Mouse (Mus musculus) lung, postnatal 0 days (tissue): ENCODE measurements around the gene Oprm1. TPM values are rescaled to one million over a fixed set of nuclear protein-coding genes. Genes with fewer than 3 reads are reported as not detected.
A peak's percentile ranks its signal among the peaks of the same experiment; 100 is the strongest.

ENCODE experiments used
- ATAC-seq: fragments of 200-750 bp; cut with Nextera tagmentation; 2 replicates; pipeline ENCODE4 v1.8.0; 2017; ENCODE audit warnings: moderate library complexity
- DNase-seq: peaks from one replicate; pipeline ENCODE4 v3.0.0-alpha.2; 2016; ENCODE audit warnings: low spot score
- H3K27ac ChIP-seq: fragments of 300-500 bp; sonication (generic); 2 replicates; pipeline ENCODE4 v1.5.1; 2014; ENCODE audit warnings: antibody characterized with exemption, mild to moderate bottlenecking, low read length, mixed read lengths
- H3K27me3 ChIP-seq: fragments of 300-500 bp; sonication (generic); replicated peaks from 2 replicates; pipeline ENCODE4 v1.6.1; 2014; ENCODE audit warnings: low read length, mixed read lengths; ENCODE audit not compliant: insufficient read depth
- H3K36me3 ChIP-seq: fragments of 300-500 bp; sonication (generic); 2 replicates; pipeline ENCODE4 v1.6.1; 2014; ENCODE audit warnings: low read length, mixed read lengths; ENCODE audit not compliant: insufficient read depth
- H3K4me1 ChIP-seq: fragments of 300-500 bp; sonication (generic); 2 replicates; pipeline ENCODE4 v1.6.1; 2014; ENCODE audit warnings: antibody characterized with exemption, low read depth, low read length, mixed read lengths; ENCODE audit not compliant: insufficient read depth
- H3K4me2 ChIP-seq: fragments of 300-500 bp; sonication (generic); replicated peaks from 2 replicates; pipeline ENCODE4 v1.6.1; 2014; ENCODE audit warnings: low read depth, mild to moderate bottlenecking, low read length, moderate library complexity, mixed read lengths
- H3K4me3 ChIP-seq: fragments of 300-500 bp; sonication (generic); 2 replicates; pipeline ENCODE4 v1.5.1; 2014; ENCODE audit warnings: low read depth, low read length
- H3K9ac ChIP-seq: fragments of 300-500 bp; sonication (generic); replicated peaks from 2 replicates; pipeline ENCODE4 v1.6.1; 2014; ENCODE audit warnings: low read depth, mild to moderate bottlenecking
- H3K9me3 ChIP-seq: fragments of 300-500 bp; sonication (generic); 2 replicates; pipeline ENCODE4 v1.6.1; 2016; ENCODE audit warnings: low read length, mixed read lengths
- CTCF ChIP-seq: IDR thresholded peaks from 2 replicates; pipeline ENCODE4 v1.5.1; 2016; ENCODE audit warnings: antibody characterized with exemption, mild to moderate bottlenecking
- EP300 ChIP-seq: IDR thresholded peaks from 2 replicates; pipeline ENCODE4 v1.6.1; 2016; ENCODE audit warnings: antibody characterized with exemption, mild to moderate bottlenecking, control low read depth
- WGBS: fragments of 180-500 bp; shearing (Covaris S2); extraction: QIAGEN DNeasy Blood & Tissue Kit; methylation state at CpG from one replicate; pipeline ENCODE4 v1.1.7; 2014; 5-methylcytosine and 5-hydroxymethylcytosine counted together
- polyA plus RNA-seq: library from polyadenylated mRNA; unstranded; fragments of >200 nt; fragmentation: Nextera tagmentation; extraction: Ambion mirVana; gene quantifications from 2 replicates; pipeline ENCODE4 v1.2.1, GENCODE M21; 2015

Gene Oprm1
- polyA plus RNA-seq, 1 experiment from 2014 or later = not detected

GRCm38 (mm10) chr10:6901819-6902393 is 143.6 kb downstream of the Oprm1 start:
- 87% methylated on average over 3 of the region's 3 CpGs for WGBS
- Histone ChIP-seq H3K9me3 (no peaks in the 10 kb centered on the region), H3K4me1 (no peaks in the 10 kb centered on the region), H3K9ac (no peak overlapping the region), H3K4me3 (no peak overlapping the region), H3K4me2 (no peak overlapping the region), H3K36me3 (no peaks in the 10 kb centered on the region), H3K27me3 (no peaks in the 10 kb centered on the region), H3K27ac (no peak overlapping the region)
- DNase-seq (no peak), ATAC-seq (no peak)
- TF ChIP-seq CTCF (no peak), EP300 (no peak)

- no peak overlapping the region for H3K9ac ChIP-seq
- no peaks in the 10 kb centered on the region for H3K27me3 ChIP-seq
- no peak overlapping the region for H3K4me3 ChIP-seq
- no peaks in the 10 kb centered on the region for H3K36me3 ChIP-seq
- H3K27ac ChIP-seq = no peak overlapping the region
- WGBS = 51% methylated on average over 2 of the region's 2 CpGs
- TF ChIP-seq EP300 (no peak), CTCF (no peak)
- H3K9me3 ChIP-seq = no peaks in the 10 kb centered on the region
- no peak for ATAC-seq
- no peaks in the 10 kb centered on the region for H3K4me1 ChIP-seq
- DNase-seq = no peak
- no peak overlapping the region for H3K4me2 ChIP-seq
These were observed 151.5 kb downstream of the Oprm1 start for GRCm38 (mm10) chr10:6909763-6910162.

GRCm38 (mm10) chr10:6915991-6916390 is 157.7 kb downstream of the Oprm1 start:
- Histone ChIP-seq H3K4me1 (no peaks in the 10 kb centered on the region), H3K9ac (no peak overlapping the region)

GRCm38 (mm10) chr10:6916545-6917257 is 158.4 kb downstream of the Oprm1 start:
- DNase-seq = peak; percentile 89

More at GRCm38 (mm10) chr10:6915991-6916390, 157.7 kb downstream of the Oprm1 start:
- H3K9me3 ChIP-seq = no peaks in the 10 kb centered on the region
- TF ChIP-seq EP300 = no peak
- TF ChIP-seq CTCF = no peak
- no peak overlapping the region for H3K4me3 ChIP-seq
- WGBS = 32% methylated on average over 1 of the region's 1 CpGs
- no peaks in the 10 kb centered on the region for H3K27me3 ChIP-seq
- ATAC-seq = no peak
- no peaks in the 10 kb centered on the region for H3K36me3 ChIP-seq
- DNase-seq = no peak
- no peak overlapping the region for H3K4me2 ChIP-seq
- no peak overlapping the region for H3K27ac ChIP-seq

GRCm38 (mm10) chr10:6926724-6927123 is 168.4 kb downstream of the Oprm1 start:
- H3K4me2 ChIP-seq = no peak overlapping the region
- H3K4me3 ChIP-seq = no peak overlapping the region
- no peak overlapping the region for H3K9ac ChIP-seq
- DNase-seq (no peak), ATAC-seq (no peak)
- no peak overlapping the region for H3K27ac ChIP-seq
- H3K9me3 ChIP-seq = no peaks in the 10 kb centered on the region
- TF ChIP-seq CTCF (no peak), EP300 (no peak)
- no peaks in the 10 kb centered on the region for H3K4me1 ChIP-seq
- no peaks in the 10 kb centered on the region for H3K36me3 ChIP-seq
- H3K27me3 ChIP-seq = no peaks in the 10 kb centered on the region
- 68% methylated on average over 2 of the region's 2 CpGs for WGBS

More at GRCm38 (mm10) chr10:6916545-6917257, 158.4 kb downstream of the Oprm1 start:
- no peak overlapping the region for H3K4me2 ChIP-seq
- H3K4me3 ChIP-seq = no peak overlapping the region
- TF ChIP-seq CTCF (no peak), EP300 (0 out of 2 replicates have a peak, but pooled peaks have one; percentile 13)
- no peak overlapping the region for H3K9ac ChIP-seq
- peak; percentile 72 for ATAC-seq
- no peaks in the 10 kb centered on the region for H3K4me1 ChIP-seq
- H3K36me3 ChIP-seq = no peaks in the 10 kb centered on the region
- H3K27me3 ChIP-seq = no peaks in the 10 kb centered on the region
- no peaks in the 10 kb centered on the region for H3K9me3 ChIP-seq
- H3K27ac ChIP-seq = no peak overlapping the region
- 27% methylated on average over 6 of the region's 6 CpGs for WGBS

- H3K27ac ChIP-seq = no peak overlapping the region
- TF ChIP-seq CTCF (no peak), EP300 (no peak)
- H3K27me3 ChIP-seq = no peaks in the 10 kb centered on the region
- no peaks in the 10 kb centered on the region for H3K36me3 ChIP-seq
- H3K9me3 ChIP-seq = no peaks in the 10 kb centered on the region
- WGBS = 71% methylated on average over 4 of the region's 4 CpGs
- no peak for DNase-seq
- ATAC-seq = no peak
- H3K4me3 ChIP-seq = no peak overlapping the region
- no peak overlapping the region for H3K9ac ChIP-seq
- no peak overlapping the region for H3K4me2 ChIP-seq
- no peaks in the 10 kb centered on the region for H3K4me1 ChIP-seq
These were observed 169.4 kb downstream of the Oprm1 start for GRCm38 (mm10) chr10:6927600-6928223.
